ENCODE assay signal across 20 mouse cellular contexts in the genomic region with DNA sequence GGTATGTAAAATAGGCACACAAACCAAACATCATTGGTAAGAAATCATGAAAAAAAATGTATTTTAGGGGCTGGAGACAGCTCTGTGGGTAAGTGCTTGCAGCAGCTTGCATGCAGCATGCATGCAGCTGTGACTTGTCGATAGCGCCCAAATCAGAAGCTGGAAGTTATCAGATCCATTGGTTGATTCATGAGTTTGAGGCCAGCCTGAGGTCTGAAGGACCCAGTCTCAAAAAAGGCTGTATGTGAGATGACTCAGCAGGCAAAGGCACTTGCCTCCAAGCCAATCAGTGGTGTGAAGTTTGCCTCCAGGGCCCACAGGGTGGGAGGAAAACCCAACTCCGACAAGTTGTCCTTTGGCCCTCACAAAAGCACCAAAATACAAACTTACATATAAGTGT. TPM values are rescaled to one million over a fixed set of nuclear protein-coding genes. Genes with fewer than 3 reads are reported as not detected.
DNase-seq lines count a peak whose midpoint lies in the region; ATAC-seq and TF ChIP-seq lines count a peak whose summit lies in the region.
"Had no signal": no experiment of that assay in that cellular context is flagged by ENCODE, and none has a peak within 500 bp of the region (broad histone marks: within the 10 kb centered on the region; RNA-seq: fewer than 3 reads in every experiment).

No protein-coding gene starts in this region.

- no peak overlapping the region for H3K9ac ChIP-seq in heart, adult 2 months (ENCODE audit: low read depth, low read length)
- H3K9ac ChIP-seq in limb, embryonic 14.5 days (ENCODE audit: low read depth, low read length, severe bottlenecking): no peak overlapping the region
- H3K9ac ChIP-seq in liver, postnatal 0 days (replicated peaks): no peak overlapping the region
- H3K9ac ChIP-seq: limb, embryonic 15.5 days; neural tube, embryonic 12.5 days had no signal

- no peak for ATAC-seq in limb, embryonic 14.5 days (ENCODE audit: low FRiP score, low read depth)
- no peak for ATAC-seq in liver, postnatal 0 days
- ATAC-seq: inflammation-experienced regulatory T-cells, adult 6 months; Patski had no signal

- H3K4me1 ChIP-seq in heart, adult 2 months (ENCODE audit: control insufficient read depth, insufficient read depth, low read length): peaks cover 32% of the 10 kb centered on the region
- H3K4me1 ChIP-seq in limb, embryonic 14.5 days (ENCODE audit: control insufficient read depth, insufficient read depth, low read length): peaks cover 67% of the 10 kb centered on the region
- peaks cover 66% of the 10 kb centered on the region for H3K4me1 ChIP-seq in liver, postnatal 0 days (ENCODE audit: insufficient read depth)

- no peak for DNase-seq in heart, adult 2 months
- no peak for DNase-seq in heart, postnatal 36 days
- peak; percentile 62 for DNase-seq in 416B (ENCODE audit: low read depth)
- no peak for DNase-seq in limb, embryonic 14.5 days (ENCODE audit: low spot score)
- DNase-seq in liver, postnatal 0 days: no peak
- DNase-seq in kidney, postnatal 25 days: no peak
- DNase-seq in layer of hippocampus, adult 18-20 months (ENCODE audit: low spot score in 2 of 2): no peak
- no peak for DNase-seq in left cerebral cortex, postnatal 25 days (ENCODE audit: low spot score in 2 of 2)
- DNase-seq: adrenal gland, postnatal 36 days; cerebellum, postnatal 10 days; gastrocnemius, postnatal 25 days; kidney, postnatal 4 days; layer of hippocampus, postnatal 36 days had no signal

- H3K9me3 ChIP-seq in limb, embryonic 14.5 days (ENCODE audit: control insufficient read depth, low read length): no peaks in the 10 kb centered on the region
- H3K9me3 ChIP-seq in liver, postnatal 0 days (ENCODE audit: low read length): no peaks in the 10 kb centered on the region
- H3K9me3 ChIP-seq: heart, embryonic 13.5 days; hindbrain, embryonic 10.5 days; limb, embryonic 15.5 days; megakaryocyte, embryonic 14.5 days; neural tube, embryonic 12.5 days had no signal

- TF ChIP-seq EP300 in heart, adult 2 months (IDR thresholded peaks at IDR 0.05; ENCODE audit: insufficient read depth, low read depth, low read length): no peak
- TF ChIP-seq EP300 in liver, postnatal 0 days (IDR thresholded peaks at IDR 0.05; ENCODE audit: low read depth): no peak

- H3K4me2 ChIP-seq in limb, embryonic 14.5 days (replicated peaks; ENCODE audit: low read depth, low read length, severe bottlenecking): no peak overlapping the region
- 0 out of 2 replicates have a peak overlapping the region, but pooled peaks have one; percentile 43 for H3K4me2 ChIP-seq in liver, postnatal 0 days (ENCODE audit: low read depth, low read length)
- H3K4me2 ChIP-seq: limb, embryonic 15.5 days; neural tube, embryonic 12.5 days had no signal

- no peak overlapping the region for H3K4me3 ChIP-seq in heart, adult 2 months
- no peak overlapping the region for H3K4me3 ChIP-seq in limb, embryonic 14.5 days (replicated peaks; ENCODE audit: low read length)
- H3K4me3 ChIP-seq in liver, postnatal 0 days (ENCODE audit: low read depth, low read length): no peak overlapping the region
- H3K4me3 ChIP-seq: heart, embryonic 13.5 days; hindbrain, embryonic 10.5 days; limb, embryonic 15.5 days; megakaryocyte, embryonic 14.5 days; neural tube, embryonic 12.5 days had no signal

- H3K27me3 ChIP-seq in heart, adult 2 months (ENCODE audit: control insufficient read depth, insufficient read depth, low read length): no peaks in the 10 kb centered on the region
- no peaks in the 10 kb centered on the region for H3K27me3 ChIP-seq in limb, embryonic 14.5 days (ENCODE audit: control insufficient read depth, insufficient read depth, low read length)
- no peaks in the 10 kb centered on the region for H3K27me3 ChIP-seq in liver, postnatal 0 days (ENCODE audit: insufficient read depth, low read length)
- H3K27me3 ChIP-seq: heart, embryonic 13.5 days; limb, embryonic 15.5 days; neural tube, embryonic 12.5 days; Patski had no signal

- intact Hi-C loops in heart, adult 2 months (cut with DNase I): no loop called here
- intact Hi-C loops in heart, postnatal 36 days (cut with DNase I): no loop called here
- intact Hi-C loops in left cerebral cortex, postnatal 25 days (cut with DNase I): loop anchor here (5.0 kb wide), 1 partner anchor 38 kb away; no protein-coding TSS in a partner anchor

- no peak for TF ChIP-seq POLR2A in heart, adult 2 months (IDR thresholded peaks at IDR 0.05; ENCODE audit: insufficient read depth, low read depth, low read length)
- no peak for TF ChIP-seq POLR2A in limb, embryonic 14.5 days (IDR thresholded peaks at IDR 0.05; ENCODE audit: borderline replicate concordance, extremely low read depth, insufficient read depth, insufficient read length)

- H3K27ac ChIP-seq in heart, adult 2 months: peak overlapping the region; percentile 58; the same call in 1 of the 2 replicates
- H3K27ac ChIP-seq in limb, embryonic 14.5 days (replicated peaks; ENCODE audit: low read depth, low read length): 0 out of 2 replicates have a peak overlapping the region, but pooled peaks have one; percentile 48
- no peak overlapping the region for H3K27ac ChIP-seq in liver, postnatal 0 days (ENCODE audit: low read depth)
- H3K27ac ChIP-seq: heart, embryonic 13.5 days; hindbrain, embryonic 10.5 days; neural tube, embryonic 12.5 days had no signal

- WGBS in heart, adult 2 months: 52% methylated on average over 3 of the region's 3 CpGs
- WGBS in limb, embryonic 14.5 days: 26% methylated on average over 3 of the region's 3 CpGs
- 30% methylated on average over 3 of the region's 3 CpGs for WGBS in liver, postnatal 0 days (ENCODE audit: insufficient replicate concordance)

- no peak for TF ChIP-seq CTCF in heart, adult 2 months (IDR thresholded peaks at IDR 0.05)
- no peak for TF ChIP-seq CTCF in liver, postnatal 0 days (IDR thresholded peaks at IDR 0.05; ENCODE audit: low read depth)

- H3K36me3 ChIP-seq in heart, adult 2 months (ENCODE audit: control insufficient read depth, insufficient read depth, low read length): peaks cover 13% of the 10 kb centered on the region
- H3K36me3 ChIP-seq in limb, embryonic 14.5 days (ENCODE audit: control insufficient read depth, insufficient read depth, low read length): no peaks in the 10 kb centered on the region
- no peaks in the 10 kb centered on the region for H3K36me3 ChIP-seq in liver, postnatal 0 days (replicated peaks; ENCODE audit: insufficient read depth, low read length)
- H3K36me3 ChIP-seq: heart, embryonic 13.5 days; hindbrain, embryonic 10.5 days; limb, embryonic 15.5 days; neural tube, embryonic 12.5 days had no signal

- H3K79me2 ChIP-seq in heart, adult 2 months (replicated peaks; ENCODE audit: control insufficient read depth, insufficient read depth, low read length): peaks cover 10% of the 10 kb centered on the region

RNA-seq across cellular contexts. Expression of a gene that starts 6.5 kb away (rescaled TPM):
- total RNA-seq in heart, adult 2 months (2021): 100 to 1,000 TPM; 134 to 135 TPM
- 69.4 and 121 TPM in 2 replicates for polyA plus RNA-seq in heart, adult 2 months (2012; rRNA removed)
- 100 to 1,000 TPM; 125 to 140 TPM for total RNA-seq in heart, postnatal 36 days (2021)
- 22.3 and 23.2 TPM in 2 replicates for polyA plus RNA-seq in limb, embryonic 14.5 days (2012; rRNA removed)
- 19.4 and 20.7 TPM in 2 replicates for polyA plus RNA-seq in limb, embryonic 14.5 days (2014; fragmentation: Nextera tagmentation; extraction: Ambion mirVana)
- polyA plus RNA-seq in liver, postnatal 0 days (2015; fragmentation: Nextera tagmentation; extraction: Ambion mirVana): 16.4 and 16.6 TPM in 2 replicates
- 1 to 10 TPM; 9.6 to 9.8 TPM for total RNA-seq in layer of hippocampus, adult 18-20 months (2021)
- total RNA-seq in left cerebral cortex, postnatal 25 days (2021): 10 to 100 TPM; 30.4 to 37.3 TPM
